ENCODE assay signal across 8 mouse cellular contexts in the genomic region with DNA sequence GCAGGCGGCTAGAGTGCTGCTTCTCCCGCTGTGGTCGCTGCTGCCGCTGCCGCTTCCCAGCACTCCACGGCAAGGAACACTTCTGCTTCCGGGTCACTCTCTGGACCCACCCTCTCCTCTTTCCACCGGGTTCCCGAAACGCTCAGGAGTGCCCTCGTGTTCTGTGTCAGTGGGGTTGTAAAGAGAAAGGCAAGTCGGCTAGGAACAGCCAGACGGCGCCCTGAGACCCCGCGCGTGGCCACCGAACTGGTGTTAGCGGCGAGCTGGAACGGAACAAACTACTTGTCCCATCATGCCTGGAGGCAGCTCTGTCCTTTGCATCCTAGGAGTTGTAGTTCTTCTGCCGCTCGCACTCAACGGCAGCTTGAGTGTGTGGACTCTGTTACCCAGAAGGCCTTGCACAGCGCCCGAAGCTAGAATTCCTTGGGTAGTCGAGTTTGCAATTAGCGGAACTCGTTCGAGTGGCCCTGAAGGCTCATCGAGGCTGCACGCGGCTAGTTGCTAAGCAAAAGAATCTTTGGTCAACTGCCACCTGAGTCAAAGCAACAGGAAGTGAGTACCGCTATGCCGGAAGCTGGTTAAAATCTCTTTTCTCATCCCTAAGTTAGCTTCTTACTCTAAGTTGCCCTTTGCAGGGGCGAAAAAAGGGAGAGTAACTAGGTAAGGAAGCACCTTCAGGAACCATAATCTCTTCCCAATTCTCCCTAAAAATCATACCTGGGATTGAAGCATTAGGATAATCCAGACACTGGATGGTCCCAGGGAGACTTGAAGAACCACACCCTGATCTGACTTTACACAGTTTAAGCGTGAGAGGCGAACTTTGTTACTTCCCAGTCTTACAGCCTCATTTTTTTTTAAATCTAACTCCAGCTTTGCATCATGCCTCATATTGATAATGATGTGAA. TPM values are rescaled to one million over a fixed set of nuclear protein-coding genes. Genes with fewer than 3 reads are reported as not detected.
DNase-seq lines count a peak whose midpoint lies in the region; ATAC-seq and TF ChIP-seq lines count a peak whose summit lies in the region.

Gene Gmpr2, plus strand, starts transcription at position 109 of the 908 bp plus-strand sequence.
Gene Nedd8, minus strand, starts transcription at position 292 of the 908 bp plus-strand sequence.

- H3K27ac ChIP-seq in bone marrow macrophage, adult 2 months (ENCODE audit: insufficient read depth, low read depth, low read length), result peak within 1 kb of the TSS; percentile 92
- peak within 1 kb of the TSS; percentile 88 for H3K27ac ChIP-seq in embryonic fibroblast, embryonic 13.5 days (ENCODE audit: insufficient read depth, low read length)
- H3K27ac ChIP-seq in kidney, embryonic 14.5 days (ENCODE audit: low read depth, low read length), result peak within 1 kb of the TSS; percentile 90
- peak within 1 kb of the TSS; percentile 95 for H3K27ac ChIP-seq in limb, embryonic 15.5 days

- no peaks in the 10 kb centered on the region for H3K9me3 ChIP-seq in kidney, embryonic 14.5 days (ENCODE audit: control insufficient read depth, low read length)
- no peaks in the 10 kb centered on the region for H3K9me3 ChIP-seq in limb, embryonic 15.5 days

- WGBS in kidney, embryonic 14.5 days, result under 1% methylated on average over 38 of the region's 38 CpGs
- under 1% methylated on average over 38 of the region's 38 CpGs for WGBS in limb, embryonic 15.5 days

- peak within 1 kb of the TSS; percentile 91 for H3K4me3 ChIP-seq in bone marrow macrophage, adult 2 months (ENCODE audit: insufficient read depth, low read length)
- H3K4me3 ChIP-seq in embryonic fibroblast, embryonic 13.5 days (ENCODE audit: insufficient read depth, low read length), result peak within 1 kb of the TSS; percentile 97
- peak within 1 kb of the TSS; percentile 89 for H3K4me3 ChIP-seq in kidney, embryonic 14.5 days (ENCODE audit: low read length)
- H3K4me3 ChIP-seq in limb, embryonic 15.5 days, result peak within 1 kb of the TSS; percentile 83

- peak within 1 kb of the TSS; percentile 94 for H3K4me2 ChIP-seq in kidney, embryonic 14.5 days (replicated peaks; ENCODE audit: low read depth, low read length)
- H3K4me2 ChIP-seq in limb, embryonic 15.5 days, result peak within 1 kb of the TSS; percentile 74

- peak; percentile 97 for ATAC-seq in kidney, embryonic 14.5 days (ENCODE audit: low FRiP score, low TSS enrichment)
- peak; percentile 96 for ATAC-seq in limb, embryonic 15.5 days (ENCODE audit: insufficient number of reproducible peaks, low FRiP score, low TSS enrichment, low read depth)

- no peak for TF ChIP-seq POLR2A in bone marrow macrophage, adult 2 months (IDR thresholded peaks at IDR 0.05; ENCODE audit: borderline replicate concordance, low read depth, low read length)
- peak; percentile 75 for TF ChIP-seq POLR2A in embryonic fibroblast, embryonic 13.5 days (IDR thresholded peaks at IDR 0.05; ENCODE audit: low read depth, low read length)

- H3K36me3 ChIP-seq in kidney, embryonic 14.5 days (ENCODE audit: control insufficient read depth, insufficient read depth, low read length), result peaks cover 24% of the 10 kb centered on the region
- peaks cover 32% of the 10 kb centered on the region for H3K36me3 ChIP-seq in limb, embryonic 15.5 days

- no peak for TF ChIP-seq CTCF in bone marrow macrophage, adult 2 months (IDR thresholded peaks at IDR 0.05; ENCODE audit: low read depth, low read length)
- no peak for TF ChIP-seq CTCF in embryonic fibroblast, embryonic 13.5 days (IDR thresholded peaks at IDR 0.05; ENCODE audit: borderline replicate concordance, insufficient read depth, low read length)

- peak; percentile 98 for DNase-seq in A20 (ENCODE audit: low read depth, low spot score)
- peak; percentile 95 for DNase-seq in heart, adult 9 months (ENCODE audit: low spot score in 2 of 2)
- peak; percentile 79 to 85 for DNase-seq in monocyte, adult 2 months (ENCODE audit: low read depth in 1 of 2, low spot score in 2 of 2)
- DNase-seq in spleen, postnatal 36 days (ENCODE audit: low spot score in 2 of 2), result peak; percentile 95

- H3K4me1 ChIP-seq in bone marrow macrophage, adult 2 months (ENCODE audit: control insufficient read depth, insufficient read depth, low read length), result peaks cover 15% of the 10 kb centered on the region
- H3K4me1 ChIP-seq in embryonic fibroblast, embryonic 13.5 days (ENCODE audit: control insufficient read depth, insufficient read depth, low read length), result no peaks in the 10 kb centered on the region
- peaks cover 12% of the 10 kb centered on the region for H3K4me1 ChIP-seq in kidney, embryonic 14.5 days (ENCODE audit: control insufficient read depth, insufficient read depth, low read length)
- peaks cover 16% of the 10 kb centered on the region for H3K4me1 ChIP-seq in limb, embryonic 15.5 days

- no peaks in the 10 kb centered on the region for H3K27me3 ChIP-seq in kidney, embryonic 14.5 days (ENCODE audit: control insufficient read depth, insufficient read depth, low read length)
- H3K27me3 ChIP-seq in limb, embryonic 15.5 days, result no peaks in the 10 kb centered on the region

- peak within 1 kb of the TSS; percentile 89 for H3K9ac ChIP-seq in kidney, embryonic 14.5 days (ENCODE audit: low read depth, low read length)
- H3K9ac ChIP-seq in limb, embryonic 15.5 days, result peak within 1 kb of the TSS; percentile 76

RNA-seq across cellular contexts. Expression of gene Gmpr2, which starts in this region (rescaled TPM):
- polyA plus RNA-seq in bone marrow macrophage, adult 2 months (2012; ENCODE audit: insufficient read depth, insufficient read length, missing spikeins), result 38.8 and 41.2 TPM in 2 replicates
- polyA plus RNA-seq in embryonic fibroblast, embryonic 13.5 days (2011; ENCODE audit: insufficient read length, low read depth, missing spikeins), result 33.6 and 34.1 TPM in 2 replicates
- 58.4 and 62.9 TPM in 2 replicates for polyA plus RNA-seq in kidney, embryonic 14.5 days (2014; fragmentation: Nextera tagmentation; extraction: Ambion mirVana)
- 61.0 and 61.1 TPM in 2 replicates for polyA plus RNA-seq in limb, embryonic 15.5 days (2015; fragmentation: Nextera tagmentation; extraction: Ambion mirVana)

RNA-seq across cellular contexts. Expression of gene Nedd8, which starts in this region (rescaled TPM):
- 318 and 335 TPM in 2 replicates for polyA plus RNA-seq in bone marrow macrophage, adult 2 months (2012; ENCODE audit: insufficient read depth, insufficient read length, missing spikeins)
- 287 and 295 TPM in 2 replicates for polyA plus RNA-seq in embryonic fibroblast, embryonic 13.5 days (2011; ENCODE audit: insufficient read length, low read depth, missing spikeins)
- polyA plus RNA-seq in kidney, embryonic 14.5 days (2014; fragmentation: Nextera tagmentation; extraction: Ambion mirVana), result 586 and 744 TPM in 2 replicates
- polyA plus RNA-seq in limb, embryonic 15.5 days (2015; fragmentation: Nextera tagmentation; extraction: Ambion mirVana), result 536 and 558 TPM in 2 replicates

Comparison
In these comparisons a context has a peak if more than half of its experiments do, and no peak if none do; other contexts are left out.
1. Peak in every context shown above with its lines: DNase-seq, ATAC-seq, H3K4me3 ChIP-seq and H3K27ac ChIP-seq.